Mouse (Mus musculus) kidney, embryonic 14.5 days (tissue): ENCODE data around the gene Tspan12. TPM values are rescaled to one million over a fixed set of nuclear protein-coding genes. Genes with fewer than 3 reads are reported as not detected.

Source experiments
- ATAC-seq: fragments of 200-750 bp; cut with Nextera tagmentation; 2 replicates; pipeline ENCODE4 v1.8.0; 2017; ENCODE audit warnings: moderate number of reproducible peaks, mild to moderate bottlenecking, moderate TSS enrichment, moderate library complexity; ENCODE audit not compliant: low FRiP score, low TSS enrichment
- H3K27ac ChIP-seq: fragments of 300-500 bp; sonication (generic); 2 replicates; pipeline ENCODE4 v1.5.1; 2014; ENCODE audit warnings: low read depth, mild to moderate bottlenecking, low read length, moderate library complexity, mixed read lengths
- H3K27me3 ChIP-seq: fragments of 300-500 bp; sonication (generic); 2 replicates; pipeline ENCODE4 v1.6.1; 2014; ENCODE audit warnings: mild to moderate bottlenecking, low read length; ENCODE audit not compliant: control insufficient read depth, insufficient read depth
- H3K36me3 ChIP-seq: fragments of 300-500 bp; sonication (generic); 2 replicates; pipeline ENCODE4 v1.6.1; 2014; ENCODE audit warnings: low read length, mixed read lengths; ENCODE audit not compliant: control insufficient read depth, insufficient read depth
- H3K4me1 ChIP-seq: fragments of 300-500 bp; sonication (generic); 2 replicates; pipeline ENCODE4 v1.6.1; 2014; ENCODE audit warnings: low read length, mixed read lengths; ENCODE audit not compliant: control insufficient read depth, insufficient read depth
- H3K4me2 ChIP-seq: fragments of 300-500 bp; sonication (generic); replicated peaks from 2 replicates; pipeline ENCODE4 v1.6.1; 2014; ENCODE audit warnings: low read depth, mild to moderate bottlenecking, low read length
- H3K4me3 ChIP-seq: fragments of 300-500 bp; sonication (generic); 2 replicates; pipeline ENCODE4 v1.5.1; 2014; ENCODE audit warnings: mild to moderate bottlenecking, low read length
- H3K9ac ChIP-seq: fragments of 300-500 bp; sonication (generic); 2 replicates; pipeline ENCODE4 v1.6.1; 2014; ENCODE audit warnings: low read depth, mild to moderate bottlenecking, low read length, moderate library complexity
- H3K9me3 ChIP-seq: fragments of 300-500 bp; sonication (generic); 2 replicates; pipeline ENCODE4 v1.6.1; 2016; ENCODE audit warnings: low read length; ENCODE audit not compliant: control insufficient read depth
- WGBS: fragments of 180-500 bp; shearing (Covaris S2); extraction: QIAGEN DNeasy Blood & Tissue Kit; methylation state at CpG from one replicate; pipeline ENCODE4 v1.1.7; 2014; 5-methylcytosine and 5-hydroxymethylcytosine counted together
- polyA plus RNA-seq: library from polyadenylated mRNA; unstranded; fragments of >200 nt; fragmentation: Nextera tagmentation; extraction: Ambion mirVana; gene quantifications from 2 replicates; pipeline ENCODE4 v1.2.1, GENCODE M21; 2014

Gene Tspan12
- polyA plus RNA-seq, 1 experiment from 2014 or later: 61.8 TPM

DNA sequence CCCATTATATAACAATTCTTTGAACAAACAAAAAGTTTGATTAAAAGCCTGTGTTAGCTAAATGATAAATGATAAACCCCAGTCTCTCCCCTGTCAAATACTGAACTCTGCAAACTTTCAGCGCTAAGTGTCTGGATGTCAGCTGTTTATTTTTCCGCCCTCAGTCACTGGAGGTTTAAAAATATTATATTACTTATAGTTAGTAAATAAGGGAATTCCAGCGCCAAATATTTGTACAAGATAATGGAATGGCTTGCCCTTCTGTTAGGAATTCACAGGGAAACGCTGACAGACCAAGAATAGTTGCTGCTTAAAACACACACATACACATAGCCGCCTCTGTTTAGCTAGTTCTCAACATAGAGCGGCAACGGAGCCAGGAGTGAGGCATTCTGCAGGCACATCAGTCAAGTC is 29.6 kb downstream of the Tspan12 start:
- H3K4me3 ChIP-seq: no peak overlapping the region

GRCm38 (mm10) chr6:21818107-21818807 is 34.1 kb downstream of the Tspan12 start:
- Histone ChIP-seq H3K36me3 (peaks cover 4% of the 10 kb centered on the region; the same call in 1 of the 2 replicates), H3K27ac (no peak overlapping the region), H3K27me3 (no peaks in the 10 kb centered on the region), H3K4me2 (no peak overlapping the region), H3K4me3 (no peak overlapping the region), H3K9ac (no peak overlapping the region), H3K4me1 (peaks cover 7% of the 10 kb centered on the region), H3K9me3 (no peaks in the 10 kb centered on the region)
- WGBS: 43% methylated on average over 5 of the region's 5 CpGs
- no peak for ATAC-seq

More for the DNA sequence above, 29.6 kb downstream of the Tspan12 start:
- WGBS: 53% methylated on average over 7 of the region's 7 CpGs
- H3K4me1 ChIP-seq: peaks cover 13% of the 10 kb centered on the region
- H3K9ac ChIP-seq: no peak overlapping the region
- no peaks in the 10 kb centered on the region for H3K9me3 ChIP-seq
- ATAC-seq: peak; percentile 59
- H3K27me3 ChIP-seq: no peaks in the 10 kb centered on the region
- H3K4me2 ChIP-seq: peak overlapping the region; percentile 34; the same call in 1 of the 2 replicates
- peak overlapping the region; percentile 78; the same call in 1 of the 2 replicates for H3K27ac ChIP-seq
- no peaks in the 10 kb centered on the region for H3K36me3 ChIP-seq

- H3K9ac ChIP-seq: no peak overlapping the region
- no peaks in the 10 kb centered on the region for H3K27me3 ChIP-seq
- peaks cover 8% of the 10 kb centered on the region; the same call in 1 of the 2 replicates for H3K4me1 ChIP-seq
- H3K36me3 ChIP-seq: no peaks in the 10 kb centered on the region; the same call in 1 of the 2 replicates
- no peak for ATAC-seq
- no peak overlapping the region for H3K4me3 ChIP-seq
- no peak overlapping the region for H3K4me2 ChIP-seq
- H3K27ac ChIP-seq: no peak overlapping the region
- WGBS: 85% methylated on average over 7 of the region's 7 CpGs
- H3K9me3 ChIP-seq: no peaks in the 10 kb centered on the region
Observed at GRCm38 (mm10) chr6:21806005-21806404, 46.3 kb downstream of the Tspan12 start.

GRCm38 (mm10) chr6:21805013-21805570 is 47.2 kb downstream of the Tspan12 start:
- 75% methylated on average over 7 of the region's 7 CpGs for WGBS

GRCm38 (mm10) chr6:21803483-21804340 is 48.6 kb downstream of the Tspan12 start:
- Histone ChIP-seq H3K9me3 (no peaks in the 10 kb centered on the region), H3K27ac (0 out of 2 replicates have a peak overlapping the region, but pooled peaks have one; percentile 20), H3K4me2 (no peak overlapping the region), H3K9ac (no peak overlapping the region), H3K27me3 (no peaks in the 10 kb centered on the region), H3K4me3 (no peak overlapping the region), H3K36me3 (peaks cover 2% of the 10 kb centered on the region; the same call in 1 of the 2 replicates), H3K4me1 (peaks cover 8% of the 10 kb centered on the region; the same call in 1 of the 2 replicates)
- 56% methylated on average over 10 of the region's 10 CpGs for WGBS
- ATAC-seq: peak; percentile 77

More at GRCm38 (mm10) chr6:21805013-21805570, 47.2 kb downstream of the Tspan12 start:
- Histone ChIP-seq H3K9me3 (no peaks in the 10 kb centered on the region), H3K4me1 (peaks cover 8% of the 10 kb centered on the region; the same call in 1 of the 2 replicates), H3K27ac (no peak overlapping the region), H3K27me3 (no peaks in the 10 kb centered on the region), H3K9ac (no peak overlapping the region), H3K36me3 (peaks cover 2% of the 10 kb centered on the region; the same call in 1 of the 2 replicates), H3K4me3 (no peak overlapping the region), H3K4me2 (no peak overlapping the region)
- ATAC-seq: no peak

DNA sequence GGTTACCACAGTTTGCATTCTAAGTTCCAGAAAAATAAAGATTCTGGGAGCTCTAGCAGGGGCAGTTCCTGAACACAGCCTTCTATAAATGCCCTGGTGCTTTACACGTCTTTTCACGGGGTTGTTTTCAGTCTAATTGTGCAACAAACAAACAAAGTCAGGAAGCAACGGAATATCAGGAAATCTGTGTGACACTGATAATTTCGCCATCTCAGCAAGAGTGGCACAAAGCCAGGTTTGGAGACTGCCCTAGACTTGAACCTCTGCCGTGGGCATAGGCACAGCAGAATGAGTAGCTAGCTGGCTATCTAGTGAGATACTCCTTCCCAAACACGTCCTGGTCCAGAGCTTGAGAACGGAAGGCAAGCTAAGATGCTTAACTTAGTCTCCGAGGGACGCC is 53.7 kb downstream of the Tspan12 start:
- H3K27ac ChIP-seq: no peak overlapping the region

GRCm38 (mm10) chr6:21797087-21797486 is 55.2 kb downstream of the Tspan12 start:
- no peak overlapping the region for H3K4me3 ChIP-seq
- no peak overlapping the region for H3K4me2 ChIP-seq
- H3K27me3 ChIP-seq: no peaks in the 10 kb centered on the region
- no peak for ATAC-seq
- 91% methylated on average over 4 of the region's 4 CpGs for WGBS
- peaks cover 10% of the 10 kb centered on the region; the same call in 1 of the 2 replicates for H3K36me3 ChIP-seq
- no peak overlapping the region for H3K9ac ChIP-seq
- H3K27ac ChIP-seq: no peak overlapping the region
- no peaks in the 10 kb centered on the region for H3K4me1 ChIP-seq
- H3K9me3 ChIP-seq: no peaks in the 10 kb centered on the region

More for the DNA sequence above, 53.7 kb downstream of the Tspan12 start:
- H3K9me3 ChIP-seq: no peaks in the 10 kb centered on the region
- H3K4me1 ChIP-seq: no peaks in the 10 kb centered on the region
- H3K4me3 ChIP-seq: no peak overlapping the region
- no peak for ATAC-seq
- H3K27me3 ChIP-seq: no peaks in the 10 kb centered on the region
- no peak overlapping the region for H3K4me2 ChIP-seq
- H3K36me3 ChIP-seq: peaks cover 10% of the 10 kb centered on the region; the same call in 1 of the 2 replicates
- H3K9ac ChIP-seq: no peak overlapping the region
- 90% methylated on average over 9 of the region's 9 CpGs for WGBS

- Histone ChIP-seq H3K4me2 (no peak overlapping the region), H3K27ac (no peak overlapping the region), H3K4me1 (no peaks in the 10 kb centered on the region), H3K9me3 (no peaks in the 10 kb centered on the region), H3K27me3 (no peaks in the 10 kb centered on the region), H3K36me3 (peaks cover 10% of the 10 kb centered on the region; the same call in 1 of the 2 replicates), H3K9ac (no peak overlapping the region), H3K4me3 (no peak overlapping the region)
- WGBS: 91% methylated on average over 10 of the region's 10 CpGs
- no peak for ATAC-seq
Observed at GRCm38 (mm10) chr6:21796413-21796812, 55.9 kb downstream of the Tspan12 start.
